Mouse (Mus musculus) granulocyte monocyte progenitor cell, adult 5-6 weeks (primary cell): ENCODE measurements around the gene Cald1. TPM values are rescaled to one million over a fixed set of nuclear protein-coding genes. Genes with fewer than 3 reads are reported as not detected.

Experiments used
- ATAC-seq: replicated peaks from 2 replicates; pipeline ENCODE4 v1.8.0; 2016; ENCODE audit warnings: mild to moderate bottlenecking, moderate TSS enrichment, inconsistent platforms; ENCODE audit not compliant: poor library complexity, severe bottlenecking
- total RNA-seq, 2 experiments: library from RNA; stranded (forward) in 1 of 2; stranded (reverse) in 1 of 2; fragments of 200-712, 200-1000 nt in 1 of 2; fragments of >200 nt in 1 of 2; fragmentation: Nextera tagmentation in 1 of 2; gene quantifications; 2 replicates each; pipeline ENCODE4 v1.2.3; 2014 to 2017

The Cald1 gene
- total RNA-seq, 2 experiments from 2014 or later: 0.77 TPM; not detected in 1

- no peak; the same call in 1 of the 2 replicates for ATAC-seq
Observed at GRCm38 (mm10) chr6:34609892-34610829, 11.9 kb downstream of the Cald1 start.

- ATAC-seq: no peak
Observed at GRCm38 (mm10) chr6:34613122-34613521, 14.8 kb downstream of the Cald1 start.

- no peak for ATAC-seq
Observed at GRCm38 (mm10) chr6:34615419-34615818, 17.1 kb downstream of the Cald1 start.

- peak; percentile 69 for ATAC-seq
Observed at GRCm38 (mm10) chr6:34619494-34619893, 21.2 kb downstream of the Cald1 start.

GRCm38 (mm10) chr6:34620242-34620641, 21.9 kb downstream of the Cald1 start:
- ATAC-seq: no peak

- ATAC-seq: no peak
Observed at GRCm38 (mm10) chr6:34622865-34623264, 24.6 kb downstream of the Cald1 start.

GRCm38 (mm10) chr6:34623290-34623689, 25.0 kb downstream of the Cald1 start:
- ATAC-seq: no peak

GRCm38 (mm10) chr6:34624536-34624935, 26.2 kb downstream of the Cald1 start:
- no peak for ATAC-seq

GRCm38 (mm10) chr6:34626586-34627245, 28.4 kb downstream of the Cald1 start:
- no peak for ATAC-seq

GRCm38 (mm10) chr6:34628131-34628530, 29.8 kb downstream of the Cald1 start:
- no peak for ATAC-seq

GRCm38 (mm10) chr6:34633776-34634175, 35.5 kb downstream of the Cald1 start:
- ATAC-seq: no peak

GRCm38 (mm10) chr6:34637588-34638438, 39.5 kb downstream of the Cald1 start:
- no peak for ATAC-seq

- ATAC-seq: no peak
Observed at GRCm38 (mm10) chr6:34638667-34639066, 40.4 kb downstream of the Cald1 start.

- no peak for ATAC-seq
Observed at GRCm38 (mm10) chr6:34640226-34640625, 41.9 kb downstream of the Cald1 start.

GRCm38 (mm10) chr6:34641081-34641480, 42.8 kb downstream of the Cald1 start:
- ATAC-seq: no peak

- ATAC-seq: no peak
Observed at GRCm38 (mm10) chr6:34642075-34642547, 43.8 kb downstream of the Cald1 start.

GRCm38 (mm10) chr6:34648017-34648787, 49.9 kb downstream of the Cald1 start:
- ATAC-seq: no peak

- no peak for ATAC-seq
Observed at GRCm38 (mm10) chr6:34651298-34651697, 53.0 kb downstream of the Cald1 start.

- ATAC-seq: no peak
Observed at GRCm38 (mm10) chr6:34655719-34656118, 57.4 kb downstream of the Cald1 start.

- ATAC-seq: no peak
Observed at GRCm38 (mm10) chr6:34658791-34659190, 60.5 kb downstream of the Cald1 start.
